Mouse (Mus musculus) heart, embryonic 10.5 days (tissue): Measurements from ENCODE around the gene Ttk. TPM values are rescaled to one million over a fixed set of nuclear protein-coding genes. Genes with fewer than 3 reads are reported as not detected.

ENCODE experiments used
- DNase-seq: peaks from one replicate; pipeline ENCODE4 v3.0.0-alpha.2; 2017; ENCODE audit warnings: low spot score
- H3K27ac ChIP-seq: fragments of 300-500 bp; sonication (generic); 2 replicates; pipeline ENCODE4 v1.5.1; 2016; ENCODE audit warnings: mild to moderate bottlenecking
- H3K27me3 ChIP-seq: fragments of 300-500 bp; sonication (generic); 2 replicates; pipeline ENCODE4 v1.6.1; 2016; ENCODE audit warnings: mild to moderate bottlenecking; ENCODE audit not compliant: poor library complexity, insufficient read depth, severe bottlenecking
- H3K36me3 ChIP-seq: fragments of 300-500 bp; sonication (generic); 2 replicates; pipeline ENCODE4 v1.6.1; 2016; ENCODE audit warnings: mild to moderate bottlenecking, moderate library complexity
- H3K4me1 ChIP-seq: fragments of 300-500 bp; sonication (generic); 2 replicates; pipeline ENCODE4 v1.6.1; 2016; ENCODE audit warnings: mild to moderate bottlenecking
- H3K4me3 ChIP-seq: fragments of 300-500 bp; sonication (generic); 2 replicates; pipeline ENCODE4 v1.5.1; 2016; ENCODE audit warnings: mild to moderate bottlenecking, moderate library complexity
- H3K9me3 ChIP-seq: fragments of 300-500 bp; sonication (generic); 2 replicates; pipeline ENCODE4 v1.6.1; 2016; ENCODE audit warnings: mild to moderate bottlenecking, moderate library complexity
- WGBS: fragments of 180-500 bp; shearing (Covaris S2); methylation state at CpG from one replicate; pipeline ENCODE4 v1.1.7; 2016; 5-methylcytosine and 5-hydroxymethylcytosine counted together
- polyA plus RNA-seq: library from polyadenylated mRNA; unstranded; fragments of >200 nt; fragmentation: Nextera tagmentation; extraction: Ambion mirVana; gene quantifications from 2 replicates; pipeline ENCODE4 v1.2.1, GENCODE M21; 2016

The Ttk gene
- polyA plus RNA-seq, 1 experiment from 2014 or later = 33.3 TPM

GRCm38 (mm10) chr9:83910926-83911325 is 76.4 kb downstream of the Ttk start:
- no peaks in the 10 kb centered on the region for H3K4me1 ChIP-seq
- H3K9me3 ChIP-seq = no peaks in the 10 kb centered on the region
- WGBS = 78% methylated on average over 2 of the region's 2 CpGs
- no peak for DNase-seq
- no peaks in the 10 kb centered on the region for H3K27me3 ChIP-seq
- H3K27ac ChIP-seq = no peak overlapping the region
- H3K36me3 ChIP-seq = no peaks in the 10 kb centered on the region
- no peak overlapping the region for H3K4me3 ChIP-seq

Other genes with a start within 250 kb of the Ttk start
- gene Elovl4, start 28.4 kb upstream of the Ttk start, polyA plus RNA-seq = 3.6 and 9.0 TPM in 2 replicates
- 49.6 and 52.3 TPM in 2 replicates for gene Bckdhb, start 90.5 kb downstream of the Ttk start, polyA plus RNA-seq